Mouse (Mus musculus) heart, adult 2 months (tissue): ENCODE measurements at regions not wholly inside any gene's neighbourhood (a gene's known extent, or its start where the extent isn't known, plus 50 kb on each side); places are given as distances from the start of the nearest gene placed in this dataset.

ENCODE experiments used
- DNase-seq, 2 experiments: peaks; one replicate each; pipeline ENCODE4 v3.0.0; 2021
- H3K27ac ChIP-seq: fragments of 200-600 bp; 2 replicates; pipeline ENCODE4 v1.8.1; 2022
- H3K27me3 ChIP-seq: fragments of 200-500 bp; 2 replicates; pipeline ENCODE4 v1.6.1; 2012; ENCODE audit warnings: mild to moderate bottlenecking, low read length, inconsistent platforms, mixed read lengths; ENCODE audit not compliant: control insufficient read depth, insufficient read depth
- H3K36me3 ChIP-seq: fragments of 200-500 bp; 2 replicates; pipeline ENCODE4 v1.6.1; 2012; ENCODE audit warnings: low read length, inconsistent platforms; ENCODE audit not compliant: control insufficient read depth, insufficient read depth
- H3K4me1 ChIP-seq: fragments of 200-500 bp; 2 replicates; pipeline ENCODE4 v1.6.1; 2011; ENCODE audit warnings: low read length; ENCODE audit not compliant: control insufficient read depth, insufficient read depth
- H3K4me3 ChIP-seq: fragments of 200-600 bp; 2 replicates; pipeline ENCODE4 v1.8.1; 2022
- H3K79me2 ChIP-seq: fragments of 200-500 bp; replicated peaks from 2 replicates; pipeline ENCODE4 v1.6.1; 2012; ENCODE audit warnings: mild to moderate bottlenecking, inconsistent platforms, low read length, moderate library complexity, mixed read lengths; ENCODE audit not compliant: control insufficient read depth, insufficient read depth
- H3K9ac ChIP-seq: fragments of 200-500 bp; 2 replicates; pipeline ENCODE4 v1.6.1; 2012; ENCODE audit warnings: low read depth, mild to moderate bottlenecking, control low read depth, inconsistent platforms, low read length, mixed read lengths
- CTCF ChIP-seq: fragments of 200-600 bp; IDR thresholded peaks from 2 replicates; pipeline ENCODE4 v1.8.1; 2022; ENCODE audit warnings: antibody characterized with exemption, mild to moderate bottlenecking, moderate library complexity
- EP300 ChIP-seq: fragments of 200-500 bp; IDR thresholded peaks from 2 replicates; pipeline ENCODE4 v1.6.1; 2011; ENCODE audit warnings: low read depth, low read length, control low read depth; ENCODE audit not compliant: insufficient read depth
- POLR2A ChIP-seq: fragments of 200-500 bp; IDR thresholded peaks from 2 replicates; pipeline ENCODE4 v1.6.1; 2011; ENCODE audit warnings: mild to moderate bottlenecking, low read depth, low read length, control low read depth; ENCODE audit not compliant: insufficient read depth
- WGBS: fragments of 180-500 bp; shearing (Covaris S2); methylation state at CpG from one replicate; pipeline ENCODE4 v1.1.7; 2018; 5-methylcytosine and 5-hydroxymethylcytosine counted together
- intact Hi-C: fragments of 180-260 bp; cut with DNase I; formaldehyde crosslinking; loops from one replicate; pipeline ENCODE4 v1.15.1; 2025

- Histone ChIP-seq H3K27me3 (no peaks in the 10 kb centered on the region), H3K27ac (no peak overlapping the region), H3K79me2 (no peaks in the 10 kb centered on the region), H3K9ac (no peak overlapping the region), H3K4me1 (no peaks in the 10 kb centered on the region), H3K4me3 (no peak overlapping the region), H3K36me3 (no peaks in the 10 kb centered on the region)
- TF ChIP-seq CTCF (no peak), EP300 (no peak), POLR2A (no peak)
- 73% methylated on average over 2 of the region's 2 CpGs for WGBS
- no peak for DNase-seq
- intact Hi-C loops: no loop called here
Observed at GRCm38 (mm10) chr17:75705357-75705756, 153.6 kb upstream of the Fam98a start.

- Histone ChIP-seq H3K4me1 (no peaks in the 10 kb centered on the region), H3K4me3 (no peak overlapping the region), H3K9ac (no peak overlapping the region), H3K79me2 (no peaks in the 10 kb centered on the region), H3K36me3 (no peaks in the 10 kb centered on the region), H3K27me3 (no peaks in the 10 kb centered on the region), H3K27ac (no peak overlapping the region)
- TF ChIP-seq POLR2A (no peak), EP300 (no peak), CTCF (no peak)
- no peak for DNase-seq
- intact Hi-C loops: no loop called here
- WGBS: 68% methylated on average over 8 of the region's 8 CpGs
Observed at GRCm38 (mm10) chr17:75703865-75704264, 152.1 kb upstream of the Fam98a start.

GRCm38 (mm10) chr17:75696729-75697103 lies 145.0 kb upstream of the Fam98a start:
- H3K36me3 ChIP-seq: no peaks in the 10 kb centered on the region
- no peak overlapping the region for H3K27ac ChIP-seq
- no peaks in the 10 kb centered on the region for H3K4me1 ChIP-seq
- intact Hi-C loops: no loop called here
- no peaks in the 10 kb centered on the region for H3K79me2 ChIP-seq
- DNase-seq: no peak
- H3K27me3 ChIP-seq: no peaks in the 10 kb centered on the region
- TF ChIP-seq POLR2A: no peak
- no peak for TF ChIP-seq CTCF
- no peak for TF ChIP-seq EP300
- WGBS: 55% methylated on average over 3 of the region's 3 CpGs
- no peak overlapping the region for H3K9ac ChIP-seq
- H3K4me3 ChIP-seq: no peak overlapping the region

- Histone ChIP-seq H3K27me3 (no peaks in the 10 kb centered on the region), H3K4me3 (no peak overlapping the region), H3K9ac (no peak overlapping the region), H3K27ac (no peak overlapping the region), H3K36me3 (no peaks in the 10 kb centered on the region), H3K79me2 (no peaks in the 10 kb centered on the region), H3K4me1 (no peaks in the 10 kb centered on the region)
- no peak for TF ChIP-seq EP300
- no peak for TF ChIP-seq CTCF
- no peak for TF ChIP-seq POLR2A
- WGBS: 67% methylated on average over 5 of the region's 5 CpGs
- no peak for DNase-seq
- intact Hi-C loops: no loop called here
Observed at GRCm38 (mm10) chr17:75696103-75696728, 144.5 kb upstream of the Fam98a start.

GRCm38 (mm10) chr17:75685927-75686326 lies 134.2 kb upstream of the Fam98a start:
- H3K4me3 ChIP-seq: no peak overlapping the region
- H3K27ac ChIP-seq: no peak overlapping the region
- no peaks in the 10 kb centered on the region for H3K4me1 ChIP-seq
- no peak for TF ChIP-seq EP300
- TF ChIP-seq POLR2A: no peak
- TF ChIP-seq CTCF: no peak
- no peaks in the 10 kb centered on the region for H3K79me2 ChIP-seq
- no peak for DNase-seq
- no peak overlapping the region for H3K9ac ChIP-seq
- no peaks in the 10 kb centered on the region for H3K27me3 ChIP-seq
- no peaks in the 10 kb centered on the region for H3K36me3 ChIP-seq
- intact Hi-C loops: no loop called here

GRCm38 (mm10) chr17:75646982-75647381 lies 95.2 kb upstream of the Fam98a start:
- H3K4me1 ChIP-seq: no peaks in the 10 kb centered on the region; the same call in 1 of the 2 replicates
- no peaks in the 10 kb centered on the region for H3K27me3 ChIP-seq
- H3K79me2 ChIP-seq: no peaks in the 10 kb centered on the region
- H3K36me3 ChIP-seq: no peaks in the 10 kb centered on the region
- no peak overlapping the region for H3K4me3 ChIP-seq
- DNase-seq: no peak
- no peak overlapping the region for H3K9ac ChIP-seq
- 85% methylated on average over 11 of the region's 11 CpGs for WGBS
- no peak for TF ChIP-seq POLR2A
- TF ChIP-seq EP300: no peak
- TF ChIP-seq CTCF: no peak
- H3K27ac ChIP-seq: no peak overlapping the region
- intact Hi-C loops: no loop called here
